In the genomic region with DNA sequence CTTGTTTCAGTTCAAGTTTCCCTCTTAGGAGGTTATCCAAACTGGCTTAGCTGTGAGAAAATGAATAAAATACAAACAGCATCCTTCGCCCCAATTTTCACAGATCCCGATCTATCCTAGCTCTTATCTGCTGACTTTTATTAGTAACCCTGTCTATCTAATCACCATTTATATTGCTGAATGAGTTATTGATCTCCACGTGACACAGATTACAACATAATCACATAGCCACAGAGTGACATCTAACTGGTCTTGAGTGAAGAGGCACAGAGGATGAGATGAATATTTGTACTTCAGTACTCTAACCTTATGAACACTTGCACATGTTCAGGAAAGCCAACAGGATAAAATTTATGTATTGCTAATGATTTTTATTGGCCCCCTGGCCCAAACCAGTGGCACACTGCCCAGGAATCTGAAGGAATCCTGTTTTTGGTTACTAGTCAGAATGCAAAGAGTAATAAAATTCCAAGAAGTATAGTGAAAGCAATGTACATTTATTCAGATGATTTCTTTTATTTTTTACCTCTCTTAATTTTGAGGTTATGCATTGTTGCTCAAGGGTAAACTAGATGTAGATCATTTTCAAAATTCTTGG, we compare ENCODE assay signal across 14 mouse cellular contexts.
"Had no signal": no experiment of that assay in that cellular context is flagged by ENCODE, and none has a peak within 500 bp of the region (broad histone marks: within the 10 kb centered on the region; RNA-seq: fewer than 3 reads in every experiment).

No protein-coding gene starts in this region.

- H3K4me3 ChIP-seq: left cerebral cortex, adult 2 months; limb, embryonic 12.5 days; midbrain, embryonic 12.5 days; midbrain, embryonic 15.5 days; neural tube, embryonic 13.5 days had no signal

- H3K4me2 ChIP-seq: limb, embryonic 12.5 days; liver, embryonic 11.5 days; midbrain, embryonic 12.5 days; midbrain, embryonic 15.5 days; neural tube, embryonic 13.5 days had no signal

- H3K27me3 ChIP-seq: midbrain, embryonic 12.5 days; midbrain, embryonic 15.5 days; neural tube, embryonic 13.5 days had no signal

- ATAC-seq: intestine, postnatal 0 days; midbrain, embryonic 15.5 days had no signal

- H3K36me3 ChIP-seq: limb, embryonic 12.5 days; midbrain, embryonic 12.5 days; midbrain, embryonic 15.5 days; neural tube, embryonic 13.5 days had no signal

- H3K27ac ChIP-seq: left cerebral cortex, adult 2 months; limb, embryonic 12.5 days; liver, embryonic 14.5 days; macrophage; midbrain, embryonic 12.5 days; midbrain, embryonic 15.5 days; neural tube, embryonic 13.5 days had no signal

- H3K4me1 ChIP-seq: midbrain, embryonic 12.5 days; midbrain, embryonic 15.5 days had no signal

- H3K9me3 ChIP-seq: limb, embryonic 12.5 days; midbrain, embryonic 12.5 days; midbrain, embryonic 15.5 days; neural tube, embryonic 13.5 days had no signal

- DNase-seq: kidney, adult 8-10 months; layer of hippocampus, postnatal 36 days; lung, adult 18-20 months; thymus, adult 18-20 months; thymus, postnatal 36 days had no signal

- H3K9ac ChIP-seq: limb, embryonic 12.5 days; liver, embryonic 14.5 days; midbrain, embryonic 12.5 days; midbrain, embryonic 15.5 days; neural tube, embryonic 13.5 days had no signal
